Mouse (Mus musculus): ENCODE results near the gene Gm20708. TPM values are rescaled to one million over a fixed set of nuclear protein-coding genes. Genes with fewer than 3 reads are reported as not detected.

Gene Gm20708
- 0.13 and 0.48 TPM in 2 replicates for polyA plus RNA-seq (2015; fragmentation: Nextera tagmentation; extraction: Ambion mirVana)

- DNase-seq (ENCODE audit: low spot score): peak; percentile 72
Observed at GRCm38 (mm10) chr11:117809407-117810311, at the start of gene Gm20708, which contains the start of gene Syngr2. TSS of gene Gm20708 (plus strand) at chr11:117809668. TSS of gene Syngr2 (plus strand) at chr11:117809668.

- no peak for DNase-seq (ENCODE audit: low spot score)
Observed at GRCm38 (mm10) chr11:117760374-117761119, 48.9 kb upstream of the Gm20708 start.

- no peak for DNase-seq (ENCODE audit: low spot score)
Observed at GRCm38 (mm10) chr11:117761801-117762200, 47.7 kb upstream of the Gm20708 start.

- no peak for DNase-seq (ENCODE audit: low spot score)
Observed at GRCm38 (mm10) chr11:117762246-117762645, 47.2 kb upstream of the Gm20708 start.

- DNase-seq (ENCODE audit: low spot score): no peak
Observed at GRCm38 (mm10) chr11:117764319-117764718, 45.1 kb upstream of the Gm20708 start.

GRCm38 (mm10) chr11:117765361-117765760 lies 44.1 kb upstream of the Gm20708 start:
- DNase-seq (ENCODE audit: low spot score): no peak

GRCm38 (mm10) chr11:117766275-117766674 lies 43.2 kb upstream of the Gm20708 start:
- DNase-seq (ENCODE audit: low spot score): no peak

- no peak for DNase-seq (ENCODE audit: low spot score)
Observed at GRCm38 (mm10) chr11:117768725-117769682, 40.5 kb upstream of the Gm20708 start.

GRCm38 (mm10) chr11:117769683-117770047 lies 39.8 kb upstream of the Gm20708 start:
- DNase-seq (ENCODE audit: low spot score): no peak

GRCm38 (mm10) chr11:117770407-117770806 lies 39.1 kb upstream of the Gm20708 start:
- no peak for DNase-seq (ENCODE audit: low spot score)

GRCm38 (mm10) chr11:117772352-117772751 lies 37.1 kb upstream of the Gm20708 start:
- no peak for DNase-seq (ENCODE audit: low spot score)

GRCm38 (mm10) chr11:117774925-117775324 lies 34.5 kb upstream of the Gm20708 start:
- DNase-seq (ENCODE audit: low spot score): no peak

GRCm38 (mm10) chr11:117775540-117775939 lies 33.9 kb upstream of the Gm20708 start:
- DNase-seq (ENCODE audit: low spot score): no peak

GRCm38 (mm10) chr11:117776085-117776792 lies 33.2 kb upstream of the Gm20708 start:
- DNase-seq (ENCODE audit: low spot score): no peak

- peak; percentile 66 for DNase-seq (ENCODE audit: low spot score)
Observed at GRCm38 (mm10) chr11:117777111-117777510, 32.4 kb upstream of the Gm20708 start.

GRCm38 (mm10) chr11:117778031-117778430 lies 31.4 kb upstream of the Gm20708 start:
- no peak for DNase-seq (ENCODE audit: low spot score)

- no peak for DNase-seq (ENCODE audit: low spot score)
Observed at GRCm38 (mm10) chr11:117778851-117779433, 30.5 kb upstream of the Gm20708 start.

- DNase-seq (ENCODE audit: low spot score): peak; percentile 57
Observed at GRCm38 (mm10) chr11:117779434-117780198, 29.9 kb upstream of the Gm20708 start.

- DNase-seq (ENCODE audit: low spot score): no peak
Observed at GRCm38 (mm10) chr11:117780199-117780515, 29.3 kb upstream of the Gm20708 start.
